Mouse (Mus musculus) heart, postnatal 0 days (tissue): ENCODE measurements around the gene Napepld. TPM values are rescaled to one million over a fixed set of nuclear protein-coding genes. Genes with fewer than 3 reads are reported as not detected.

Experiments
- ATAC-seq: fragments of 200-750 bp; cut with Nextera tagmentation; 2 replicates; pipeline ENCODE4 v1.8.0; 2017; ENCODE audit warnings: low read depth, moderate number of reproducible peaks, moderate library complexity; ENCODE audit not compliant: insufficient read depth
- DNase-seq: peaks from one replicate; pipeline ENCODE4 v3.0.0-alpha.2; 2016; ENCODE audit warnings: low spot score
- H3K27ac ChIP-seq: fragments of 300-500 bp; sonication (generic); 2 replicates; pipeline ENCODE4 v1.5.1; 2014; ENCODE audit warnings: low read depth, mild to moderate bottlenecking
- H3K27me3 ChIP-seq: fragments of 300-500 bp; sonication (generic); 2 replicates; pipeline ENCODE4 v1.6.1; 2014; ENCODE audit warnings: low read length, mixed read lengths; ENCODE audit not compliant: control insufficient read depth, insufficient read depth
- H3K36me3 ChIP-seq: fragments of 300-500 bp; sonication (generic); replicated peaks from 2 replicates; pipeline ENCODE4 v1.6.1; 2014; ENCODE audit warnings: low read length, mixed read lengths; ENCODE audit not compliant: control insufficient read depth, insufficient read depth
- H3K4me1 ChIP-seq: fragments of 300-500 bp; sonication (generic); 2 replicates; pipeline ENCODE4 v1.6.1; 2014; ENCODE audit warnings: antibody characterized with exemption; ENCODE audit not compliant: control insufficient read depth, insufficient read depth
- H3K4me2 ChIP-seq: fragments of 300-500 bp; sonication (generic); 2 replicates; pipeline ENCODE4 v1.6.1; 2014; ENCODE audit warnings: low read depth, mild to moderate bottlenecking, low read length, moderate library complexity
- H3K4me3 ChIP-seq: fragments of 300-500 bp; sonication (generic); 2 replicates; pipeline ENCODE4 v1.5.1; 2014; ENCODE audit warnings: low read depth, low read length
- H3K9ac ChIP-seq: fragments of 300-500 bp; sonication (generic); replicated peaks from 2 replicates; pipeline ENCODE4 v1.6.1; 2014; ENCODE audit warnings: low read depth, low read length, mixed read lengths
- H3K9me3 ChIP-seq: fragments of 300-500 bp; sonication (generic); replicated peaks from 2 replicates; pipeline ENCODE4 v1.6.1; 2016; ENCODE audit warnings: low read length; ENCODE audit not compliant: control insufficient read depth
- CTCF ChIP-seq: IDR thresholded peaks from 2 replicates; pipeline ENCODE4 v1.5.1; 2016; ENCODE audit warnings: antibody characterized with exemption, control low read depth, low read depth
- EP300 ChIP-seq: IDR thresholded peaks from 2 replicates; pipeline ENCODE4 v1.6.1; 2016; ENCODE audit warnings: antibody characterized with exemption, low read depth
- WGBS: fragments of 180-500 bp; shearing (Covaris S2); extraction: QIAGEN DNeasy Blood & Tissue Kit; methylation state at CpG from one replicate; pipeline ENCODE4 v1.1.7; 2014; 5-methylcytosine and 5-hydroxymethylcytosine counted together
- polyA plus RNA-seq: library from polyadenylated mRNA; unstranded; fragments of >200 nt; fragmentation: Nextera tagmentation; extraction: Ambion mirVana; gene quantifications from 2 replicates; pipeline ENCODE4 v1.2.1, GENCODE M21; 2015
- total RNA-seq: library from RNA; depleted of rRNA; stranded (reverse); fragments of >200 nt; gene quantifications from 2 replicates; pipeline ENCODE4 v1.2.3, GENCODE M21; 2014; ENCODE audit warnings: low replicate concordance

Napepld gene
- total and polyA plus RNA-seq, 2 experiments from 2014 or later, result 3.1 to 11.3 TPM

DNA sequence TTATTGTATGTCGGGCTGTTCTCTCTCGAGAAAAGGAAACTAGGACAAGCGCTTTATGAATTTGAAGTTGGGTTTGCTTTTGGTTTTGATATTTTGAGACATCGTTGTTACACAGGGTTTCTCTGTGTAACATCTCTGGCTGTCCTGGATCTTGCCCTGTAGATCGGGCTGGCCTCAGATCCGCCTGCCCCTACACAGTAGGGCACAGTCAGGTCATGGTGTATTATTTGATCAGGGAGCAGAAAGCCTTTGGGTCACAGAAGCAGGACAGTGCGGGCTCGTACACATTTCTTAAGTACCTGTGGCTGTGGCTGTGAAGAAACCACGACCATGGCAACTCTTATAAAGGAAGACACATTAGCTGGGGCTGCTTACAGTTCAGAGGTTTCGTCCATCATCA lies 36.4 kb upstream of the Napepld start:
- Histone ChIP-seq H3K27ac (no peak overlapping the region), H3K27me3 (no peaks in the 10 kb centered on the region), H3K4me3 (peak overlapping the region; percentile 100), H3K9me3 (no peaks in the 10 kb centered on the region), H3K4me1 (peaks cover 10% of the 10 kb centered on the region), H3K9ac (peak overlapping the region; percentile 94), H3K4me2 (peak overlapping the region; percentile 70), H3K36me3 (peaks cover 37% of the 10 kb centered on the region)
- DNase-seq (no peak), ATAC-seq (no peak)
- WGBS, result 21% methylated on average over 10 of the region's 10 CpGs
- TF ChIP-seq EP300, result no peak
- TF ChIP-seq CTCF, result no peak

DNA sequence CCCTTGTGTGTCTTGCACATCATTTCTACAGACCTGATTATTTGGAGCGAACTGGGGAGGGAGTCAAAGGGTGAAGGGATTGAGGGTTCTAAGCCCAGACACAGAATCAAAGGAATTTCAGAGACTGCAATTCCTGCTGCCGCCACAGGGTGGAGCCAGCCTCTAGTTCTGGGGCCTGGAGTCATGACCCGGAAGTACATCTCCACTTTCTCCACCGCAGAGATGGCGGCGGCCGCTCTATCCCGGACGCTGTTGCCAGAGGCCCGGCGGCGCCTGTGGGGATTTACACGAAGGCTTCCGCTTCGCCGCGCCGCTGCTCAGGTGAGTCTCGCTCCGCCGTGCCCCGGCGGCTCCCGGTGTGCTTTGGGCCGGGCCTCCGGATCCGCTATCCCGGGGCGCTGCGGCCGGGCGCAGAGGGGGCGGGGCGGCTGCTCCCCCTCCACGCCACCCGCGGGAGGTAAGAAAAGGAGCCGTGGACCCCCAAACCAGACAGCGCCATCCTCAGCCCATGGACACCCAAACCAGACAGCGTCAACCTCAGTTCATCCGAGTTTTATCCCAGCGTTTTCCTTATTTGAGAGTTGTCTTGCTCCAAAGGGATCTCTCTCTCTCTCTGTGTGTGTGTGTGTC lies 35.9 kb upstream of the Napepld start, which contains the start of gene Pmpcb:
Gene Pmpcb (plus strand): TSS at position 186 of the 630 bp plus-strand sequence.
- Histone ChIP-seq H3K27me3 (no peaks in the 10 kb centered on the region), H3K4me2 (peak within 1 kb of the TSS; percentile 70), H3K9ac (peak within 1 kb of the TSS; percentile 94), H3K9me3 (no peaks in the 10 kb centered on the region), H3K4me1 (peaks cover 12% of the 10 kb centered on the region), H3K4me3 (peak within 1 kb of the TSS; percentile 100), H3K36me3 (peaks cover 32% of the 10 kb centered on the region), H3K27ac (peak within 1 kb of the TSS; percentile 74)
- TF ChIP-seq CTCF (peak; percentile 95), EP300 (no peak)
- peak; percentile 74 for ATAC-seq
- peak; percentile 83 for DNase-seq
- 1% methylated on average over 39 of the region's 42 CpGs for WGBS

DNA sequence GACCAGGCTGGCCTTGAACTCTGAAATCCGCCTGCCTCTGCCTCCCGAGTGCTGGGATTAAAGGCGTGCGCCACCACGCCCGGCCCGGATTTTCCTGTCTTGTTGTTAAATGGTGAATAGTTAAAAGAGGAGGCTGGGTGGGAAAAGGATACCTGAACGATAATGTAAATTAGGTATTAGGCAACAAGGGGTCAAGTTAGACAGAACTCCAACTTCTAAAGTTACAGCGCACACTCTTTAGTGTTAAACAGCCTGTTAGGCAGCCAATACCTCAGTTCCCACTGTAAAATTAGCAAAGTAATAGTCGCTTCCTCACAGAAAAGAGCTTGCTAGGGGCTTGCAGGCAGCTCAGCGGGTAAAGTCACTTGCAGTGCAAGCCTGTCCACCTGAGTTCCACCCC lies 34.9 kb upstream of the Napepld start:
- ATAC-seq (no peak), DNase-seq (no peak)
- Histone ChIP-seq H3K4me2 (no peak overlapping the region), H3K9me3 (no peaks in the 10 kb centered on the region), H3K4me1 (peaks cover 12% of the 10 kb centered on the region), H3K36me3 (peaks cover 22% of the 10 kb centered on the region), H3K27ac (no peak overlapping the region), H3K9ac (no peak overlapping the region), H3K27me3 (no peaks in the 10 kb centered on the region), H3K4me3 (no peak overlapping the region)
- WGBS, result 80% methylated on average over 11 of the region's 11 CpGs
- TF ChIP-seq CTCF, result no peak

- Histone ChIP-seq H3K9ac (peak overlapping the region; percentile 32; the same call in 1 of the 2 replicates), H3K4me3 (peak overlapping the region; percentile 34), H3K9me3 (no peaks in the 10 kb centered on the region), H3K27me3 (no peaks in the 10 kb centered on the region), H3K36me3 (peaks cover 20% of the 10 kb centered on the region), H3K4me1 (peaks cover 12% of the 10 kb centered on the region), H3K4me2 (peak overlapping the region; percentile 32; the same call in 1 of the 2 replicates), H3K27ac (no peak overlapping the region)
- TF ChIP-seq EP300 (no peak), CTCF (peak; percentile 82)
- WGBS, result 17% methylated on average over 10 of the region's 10 CpGs
- ATAC-seq (no peak; the same call in 1 of the 2 replicates), DNase-seq (peak; percentile 66)
Observed at GRCm38 (mm10) chr5:21735584-21735983, 34.4 kb upstream of the Napepld start.

GRCm38 (mm10) chr5:21735100-21735499 lies 33.9 kb upstream of the Napepld start:
- WGBS, result 85% methylated on average over 20 of the region's 20 CpGs
- Histone ChIP-seq H3K4me3 (peak overlapping the region; percentile 34), H3K4me2 (peak overlapping the region; percentile 32; the same call in 1 of the 2 replicates), H3K27ac (no peak overlapping the region), H3K36me3 (peaks cover 15% of the 10 kb centered on the region), H3K4me1 (peaks cover 12% of the 10 kb centered on the region), H3K9ac (peak overlapping the region; percentile 32; the same call in 1 of the 2 replicates), H3K27me3 (no peaks in the 10 kb centered on the region), H3K9me3 (no peaks in the 10 kb centered on the region)
- no peak for DNase-seq
- TF ChIP-seq EP300, result no peak
- TF ChIP-seq CTCF, result no peak
- ATAC-seq, result no peak
